Mouse (Mus musculus): Measurements from ENCODE around the gene Gm29797.

- no peak for TF ChIP-seq CTCF (IDR thresholded peaks at IDR 0.05; ENCODE audit: borderline replicate concordance, insufficient read depth, low read depth, low read length)
- no peak for TF ChIP-seq POLR2A (IDR thresholded peaks at IDR 0.05; ENCODE audit: borderline replicate concordance, insufficient read depth, low read length)
Observed at GRCm38 (mm10) chr2:181623401-181623800, 33.4 kb upstream of the Gm29797 start.

Data from cerebellum, adult 2 months (tissue).